Mouse (Mus musculus) liver, embryonic 11.5 days (tissue): Measurements from ENCODE around the gene Lrrc8a. TPM values are rescaled to one million over a fixed set of nuclear protein-coding genes. Genes with fewer than 3 reads are reported as not detected.
A peak's percentile ranks its signal among the peaks of the same experiment; 100 is the strongest.

Experiments
- ATAC-seq: fragments of 200-750 bp; cut with Nextera tagmentation; replicated peaks from 2 replicates; pipeline ENCODE4 v1.8.0; 2017; ENCODE audit warnings: moderate number of reproducible peaks, mild to moderate bottlenecking, moderate TSS enrichment, moderate library complexity; ENCODE audit not compliant: low FRiP score
- DNase-seq: peaks from one replicate; pipeline ENCODE4 v3.0.0-alpha.2; 2017; ENCODE audit warnings: low spot score
- H3K27ac ChIP-seq: fragments of 300-500 bp; sonication (generic); 2 replicates; pipeline ENCODE4 v1.5.1; 2014; ENCODE audit warnings: mild to moderate bottlenecking, low read depth, low read length, control low read depth
- H3K27me3 ChIP-seq: fragments of 300-500 bp; sonication (generic); replicated peaks from 2 replicates; pipeline ENCODE4 v1.6.1; 2014; ENCODE audit warnings: low read length, mixed read lengths; ENCODE audit not compliant: control insufficient read depth, insufficient read depth
- H3K36me3 ChIP-seq: fragments of 300-500 bp; sonication (generic); 2 replicates; pipeline ENCODE4 v1.6.1; 2014; ENCODE audit warnings: mild to moderate bottlenecking, low read length, moderate library complexity, mixed read lengths; ENCODE audit not compliant: control insufficient read depth, insufficient read depth
- H3K4me1 ChIP-seq: fragments of 300-500 bp; sonication (generic); replicated peaks from 2 replicates; pipeline ENCODE4 v1.6.1; 2014; ENCODE audit warnings: low read length, mixed read lengths; ENCODE audit not compliant: control insufficient read depth, insufficient read depth
- H3K4me2 ChIP-seq: fragments of 300-500 bp; sonication (generic); 2 replicates; pipeline ENCODE4 v1.6.1; 2014; ENCODE audit warnings: mild to moderate bottlenecking, control low read depth, moderate library complexity
- H3K4me3 ChIP-seq: fragments of 300-500 bp; sonication (generic); 2 replicates; pipeline ENCODE4 v1.5.1; 2014; ENCODE audit warnings: low read depth, low read length, control low read depth
- H3K9ac ChIP-seq: fragments of 300-500 bp; sonication (generic); 2 replicates; pipeline ENCODE4 v1.6.1; 2014; ENCODE audit warnings: low read depth, low read length, control low read depth
- H3K9me3 ChIP-seq: fragments of 300-500 bp; sonication (generic); 2 replicates; pipeline ENCODE4 v1.6.1; 2016; ENCODE audit warnings: low read length, inconsistent platforms, mixed read lengths; ENCODE audit not compliant: control insufficient read depth
- WGBS: fragments of 180-500 bp; shearing (Covaris S2); extraction: QIAGEN DNeasy Blood & Tissue Kit; methylation state at CpG from one replicate; pipeline ENCODE4 v1.1.7; 2014; 5-methylcytosine and 5-hydroxymethylcytosine counted together
- polyA plus RNA-seq: library from polyadenylated mRNA; unstranded; fragments of >200 nt; fragmentation: Nextera tagmentation; extraction: Ambion mirVana; gene quantifications from 2 replicates; pipeline ENCODE4 v1.2.1, GENCODE M21; 2014

Lrrc8a gene
- polyA plus RNA-seq = 21.4 and 21.7 TPM in 2 replicates

GRCm38 (mm10) chr2:30237199-30237880 is at the start of gene Lrrc8a:
Lrrc8a (plus strand) TSS chr2:30237715.
- Histone ChIP-seq H3K4me1 (peaks cover 25% of the 10 kb centered on the region), H3K27ac (peak within 1 kb of the TSS; percentile 84), H3K9me3 (no peaks in the 10 kb centered on the region), H3K4me3 (peak within 1 kb of the TSS; percentile 94), H3K27me3 (no peaks in the 10 kb centered on the region), H3K4me2 (peak within 1 kb of the TSS; percentile 96), H3K36me3 (peaks cover 2% of the 10 kb centered on the region; the same call in 1 of the 2 replicates), H3K9ac (peak within 1 kb of the TSS; percentile 90)
- WGBS = under 1% methylated on average over 67 of the region's 67 CpGs
- ATAC-seq = peak; percentile 96
- DNase-seq = peak; percentile 100

GRCm38 (mm10) chr2:30191790-30192580 is 45.5 kb upstream of the Lrrc8a start:
- no peaks in the 10 kb centered on the region for H3K4me1 ChIP-seq
- WGBS = 84% methylated on average over 12 of the region's 12 CpGs
- H3K4me3 ChIP-seq = no peak overlapping the region
- no peak for DNase-seq
- H3K36me3 ChIP-seq = peaks cover 4% of the 10 kb centered on the region; the same call in 1 of the 2 replicates
- ATAC-seq = no peak
- no peaks in the 10 kb centered on the region for H3K9me3 ChIP-seq
- no peaks in the 10 kb centered on the region for H3K27me3 ChIP-seq
- H3K9ac ChIP-seq = no peak overlapping the region
- H3K27ac ChIP-seq = no peak overlapping the region
- no peak overlapping the region for H3K4me2 ChIP-seq

GRCm38 (mm10) chr2:30194656-30195055 is 42.9 kb upstream of the Lrrc8a start:
- WGBS = 82% methylated on average over 3 of the region's 3 CpGs
- Histone ChIP-seq H3K4me2 (no peak overlapping the region), H3K4me1 (peaks cover 9% of the 10 kb centered on the region), H3K9ac (no peak overlapping the region), H3K9me3 (no peaks in the 10 kb centered on the region), H3K27ac (no peak overlapping the region), H3K36me3 (peaks cover 4% of the 10 kb centered on the region; the same call in 1 of the 2 replicates), H3K27me3 (no peaks in the 10 kb centered on the region), H3K4me3 (no peak overlapping the region)
- ATAC-seq (no peak), DNase-seq (no peak)

GRCm38 (mm10) chr2:30198021-30198420 is 39.5 kb upstream of the Lrrc8a start:
- no peak overlapping the region for H3K9ac ChIP-seq
- no peak overlapping the region for H3K4me2 ChIP-seq
- no peaks in the 10 kb centered on the region for H3K9me3 ChIP-seq
- peaks cover 9% of the 10 kb centered on the region for H3K4me1 ChIP-seq
- WGBS = 72% methylated on average over 4 of the region's 4 CpGs
- no peak for ATAC-seq
- no peaks in the 10 kb centered on the region for H3K27me3 ChIP-seq
- no peak for DNase-seq
- H3K27ac ChIP-seq = no peak overlapping the region
- no peak overlapping the region for H3K4me3 ChIP-seq
- no peaks in the 10 kb centered on the region for H3K36me3 ChIP-seq

GRCm38 (mm10) chr2:30199984-30200383 is 37.5 kb upstream of the Lrrc8a start:
- 43% methylated on average over 1 of the region's 1 CpGs for WGBS
- ATAC-seq (no peak), DNase-seq (no peak)
- H3K9ac ChIP-seq = no peak overlapping the region
- no peaks in the 10 kb centered on the region for H3K9me3 ChIP-seq
- no peak overlapping the region for H3K4me2 ChIP-seq
- peak overlapping the region; percentile 14; the same call in 1 of the 2 replicates for H3K27ac ChIP-seq
- no peaks in the 10 kb centered on the region for H3K36me3 ChIP-seq
- peaks cover 13% of the 10 kb centered on the region for H3K4me1 ChIP-seq
- no peaks in the 10 kb centered on the region for H3K27me3 ChIP-seq
- no peak overlapping the region for H3K4me3 ChIP-seq

- H3K4me3 ChIP-seq = no peak overlapping the region
- H3K36me3 ChIP-seq = no peaks in the 10 kb centered on the region
- WGBS = 74% methylated on average over 5 of the region's 5 CpGs
- H3K27me3 ChIP-seq = no peaks in the 10 kb centered on the region
- DNase-seq = no peak
- H3K9ac ChIP-seq = no peak overlapping the region
- H3K9me3 ChIP-seq = no peaks in the 10 kb centered on the region
- H3K27ac ChIP-seq = peak overlapping the region; percentile 32; the same call in 1 of the 2 replicates
- peaks cover 13% of the 10 kb centered on the region for H3K4me1 ChIP-seq
- H3K4me2 ChIP-seq = no peak overlapping the region
- ATAC-seq = no peak
These were observed 37.1 kb upstream of the Lrrc8a start for GRCm38 (mm10) chr2:30200388-30200925.

- 64% methylated on average over 7 of the region's 7 CpGs for WGBS
- H3K4me1 ChIP-seq = peaks cover 15% of the 10 kb centered on the region
- no peak overlapping the region for H3K9ac ChIP-seq
- H3K27me3 ChIP-seq = no peaks in the 10 kb centered on the region
- DNase-seq (peak; percentile 56), ATAC-seq (no peak)
- H3K9me3 ChIP-seq = no peaks in the 10 kb centered on the region
- H3K27ac ChIP-seq = no peak overlapping the region
- H3K4me2 ChIP-seq = no peak overlapping the region
- H3K4me3 ChIP-seq = no peak overlapping the region
- no peaks in the 10 kb centered on the region for H3K36me3 ChIP-seq
These were observed 34.1 kb upstream of the Lrrc8a start for GRCm38 (mm10) chr2:30203439-30203838.

- Histone ChIP-seq H3K4me3 (peak overlapping the region; percentile 83), H3K36me3 (no peaks in the 10 kb centered on the region), H3K9ac (peak overlapping the region; percentile 64), H3K27me3 (no peaks in the 10 kb centered on the region), H3K4me2 (peak overlapping the region; percentile 97), H3K9me3 (no peaks in the 10 kb centered on the region), H3K27ac (peak overlapping the region; percentile 81), H3K4me1 (peaks cover 10% of the 10 kb centered on the region)
- ATAC-seq (no peak), DNase-seq (no peak)
- WGBS = 2% methylated on average over 13 of the region's 13 CpGs
These were observed 32.3 kb upstream of the Lrrc8a start for GRCm38 (mm10) chr2:30205255-30205628.
